Mouse (Mus musculus): ENCODE measurements at regions not wholly inside any gene's neighbourhood (a gene's known extent, or its start where the extent isn't known, plus 50 kb on each side); places are given as distances from the start of the nearest gene placed in this dataset.

GRCm38 (mm10) chrX:68954687-68955086 lies 61.8 kb upstream of the Gm6812 start:
- Histone ChIP-seq H3K4me1 (ENCODE audit: control insufficient read depth, insufficient read depth, low read length) (no peaks in the 10 kb centered on the region), H3K27ac (ENCODE audit: insufficient read depth, low read length) (no peak overlapping the region), H3K4me3 (ENCODE audit: insufficient read depth, low read length) (no peak overlapping the region)
- TF ChIP-seq POLR2A (IDR thresholded peaks at IDR 0.05; ENCODE audit: extremely low read depth, insufficient read depth, low read length), result no peak
- peak; percentile 35; the same call in 1 of the 2 replicates for TF ChIP-seq CTCF (IDR thresholded peaks at IDR 0.05; ENCODE audit: extremely low read depth, insufficient read depth, low read length)

- no peak overlapping the region for H3K27ac ChIP-seq (ENCODE audit: insufficient read depth, low read length)
- no peak overlapping the region for H3K4me3 ChIP-seq (ENCODE audit: insufficient read depth, low read length)
- no peak for TF ChIP-seq CTCF (IDR thresholded peaks at IDR 0.05; ENCODE audit: extremely low read depth, insufficient read depth, low read length)
- TF ChIP-seq POLR2A (IDR thresholded peaks at IDR 0.05; ENCODE audit: extremely low read depth, insufficient read depth, low read length), result no peak
- no peaks in the 10 kb centered on the region for H3K4me1 ChIP-seq (ENCODE audit: control insufficient read depth, insufficient read depth, low read length)
Observed at GRCm38 (mm10) chrX:68953298-68953697, 60.4 kb upstream of the Gm6812 start.

GRCm38 (mm10) chrX:68950730-68951129 lies 57.9 kb upstream of the Gm6812 start:
- Histone ChIP-seq H3K4me3 (ENCODE audit: insufficient read depth, low read length) (no peak overlapping the region), H3K27ac (ENCODE audit: insufficient read depth, low read length) (no peak overlapping the region), H3K4me1 (ENCODE audit: control insufficient read depth, insufficient read depth, low read length) (no peaks in the 10 kb centered on the region)
- no peak for TF ChIP-seq POLR2A (IDR thresholded peaks at IDR 0.05; ENCODE audit: extremely low read depth, insufficient read depth, low read length)
- no peak for TF ChIP-seq CTCF (IDR thresholded peaks at IDR 0.05; ENCODE audit: extremely low read depth, insufficient read depth, low read length)

- TF ChIP-seq CTCF (IDR thresholded peaks at IDR 0.05; ENCODE audit: extremely low read depth, insufficient read depth, low read length) (no peak), POLR2A (IDR thresholded peaks at IDR 0.05; ENCODE audit: extremely low read depth, insufficient read depth, low read length) (no peak)
- H3K4me1 ChIP-seq (ENCODE audit: control insufficient read depth, insufficient read depth, low read length), result no peaks in the 10 kb centered on the region
- no peak overlapping the region for H3K4me3 ChIP-seq (ENCODE audit: insufficient read depth, low read length)
- H3K27ac ChIP-seq (ENCODE audit: insufficient read depth, low read length), result no peak overlapping the region
Observed at GRCm38 (mm10) chrX:68945741-68946140, 52.9 kb upstream of the Gm6812 start.

All from cortical plate, adult 2 months (tissue).